Mouse (Mus musculus) c-Kit-positive CD71-positive TER-119-negative erythroid progenitor cells, embryonic 14.5 days (primary cell): ENCODE measurements at regions not wholly inside any gene's neighbourhood (a gene's known extent, or its start where the extent isn't known, plus 50 kb on each side); places are given as distances from the start of the nearest gene placed in this dataset.

Experiments
- DNase-seq: peaks from one replicate; pipeline ENCODE4 v3.0.0-alpha.2; 2013; ENCODE audit warnings: low read depth

DNA sequence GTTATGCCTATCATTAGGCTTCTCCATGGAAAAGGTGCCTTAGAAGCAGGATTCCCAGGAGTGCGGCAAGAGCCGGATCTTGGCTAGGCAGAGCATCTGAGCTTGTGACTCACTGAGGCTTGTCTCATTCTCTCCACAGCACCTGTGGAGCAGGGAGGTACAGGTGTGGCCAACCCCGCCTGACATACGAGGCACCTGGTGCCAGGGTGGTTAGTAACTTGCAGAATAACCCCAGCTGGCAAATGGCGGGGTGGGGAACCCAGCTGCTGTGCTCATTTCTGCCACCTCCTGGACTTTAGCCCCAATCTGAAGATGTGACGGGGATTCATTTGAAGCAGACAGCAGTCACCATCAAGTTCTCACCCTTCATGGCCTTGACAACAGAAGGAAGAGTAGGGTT, 96.2 kb downstream of the Pdgfra start:
- no peak for DNase-seq

DNA sequence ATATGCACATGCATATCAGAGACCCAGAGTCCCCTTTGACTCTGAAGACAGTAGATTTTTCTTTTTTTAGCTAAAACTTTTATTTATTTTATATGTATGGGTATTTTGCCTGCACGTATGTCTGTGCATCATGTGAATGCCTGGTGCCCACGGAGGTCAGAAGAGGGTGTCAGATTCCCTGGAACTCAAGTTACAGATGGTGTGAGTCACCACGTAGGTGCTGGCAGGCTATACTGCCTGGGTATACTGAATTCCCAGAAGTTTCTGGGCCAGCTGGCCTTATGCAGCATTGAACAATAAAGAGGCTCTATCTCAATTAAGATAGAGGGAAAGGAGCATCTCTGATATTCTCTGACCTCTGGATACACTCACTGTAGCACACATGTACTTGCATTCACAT, 97.6 kb downstream of the Pdgfra start:
- no peak for DNase-seq

DNA sequence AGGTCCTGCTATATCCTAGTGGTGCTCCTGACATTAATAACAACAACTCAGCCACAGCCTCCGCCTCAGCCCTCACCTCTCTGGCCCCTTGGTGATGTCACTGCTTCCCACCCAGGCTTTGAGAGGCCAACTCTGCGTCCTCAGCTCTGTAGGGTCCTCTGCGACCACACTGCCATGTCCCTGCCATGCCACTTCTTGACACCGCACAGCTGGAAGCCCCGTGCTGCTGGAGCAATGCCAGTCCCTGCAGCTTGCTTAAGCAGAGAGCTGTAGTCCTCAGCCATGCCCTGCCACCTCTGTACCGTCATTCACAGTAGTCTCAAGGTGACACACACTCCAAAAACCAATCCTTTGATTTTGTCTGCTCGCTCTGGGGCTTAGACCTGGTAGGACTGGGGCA, 101.3 kb downstream of the Pdgfra start:
- no peak for DNase-seq

DNA sequence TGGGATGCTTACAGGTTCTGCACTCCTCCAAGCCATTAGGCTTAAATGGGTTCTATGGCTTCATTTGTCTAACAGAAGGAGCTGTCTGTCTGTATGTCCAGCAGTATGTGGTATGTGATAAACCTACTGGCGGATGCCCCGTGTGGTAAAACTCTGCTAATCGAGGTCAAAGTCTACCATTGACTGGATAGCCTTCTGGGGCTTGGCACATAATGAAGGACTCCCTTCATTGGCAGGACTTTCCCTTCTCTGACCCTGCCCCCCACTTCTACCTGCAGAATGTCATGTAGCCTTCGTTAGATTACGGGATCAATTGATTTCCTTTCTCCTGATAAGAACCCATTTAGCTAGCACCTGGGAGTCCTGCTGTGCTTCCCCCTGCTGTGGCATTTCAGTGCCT, 101.7 kb downstream of the Pdgfra start:
- no peak for DNase-seq

DNA sequence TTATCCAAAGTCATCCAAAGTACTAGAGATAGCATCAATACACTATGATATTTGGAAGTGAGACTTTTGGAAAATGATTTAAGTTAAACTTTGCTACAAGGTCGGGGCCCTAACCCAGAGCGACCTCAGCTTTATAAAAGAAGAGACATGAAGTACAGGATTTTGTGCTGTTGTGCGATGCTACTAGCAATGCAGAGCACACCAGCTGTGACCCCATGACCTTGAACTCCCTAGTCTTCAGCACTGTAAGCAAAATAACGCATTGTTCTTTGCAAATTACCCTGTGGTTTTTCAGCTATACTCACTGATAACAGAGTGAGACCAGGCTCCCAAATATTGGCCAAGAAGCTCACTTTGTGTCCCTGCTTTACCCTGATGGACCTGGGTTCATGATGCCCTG, 104.1 kb downstream of the Pdgfra start:
- no peak for DNase-seq

DNA sequence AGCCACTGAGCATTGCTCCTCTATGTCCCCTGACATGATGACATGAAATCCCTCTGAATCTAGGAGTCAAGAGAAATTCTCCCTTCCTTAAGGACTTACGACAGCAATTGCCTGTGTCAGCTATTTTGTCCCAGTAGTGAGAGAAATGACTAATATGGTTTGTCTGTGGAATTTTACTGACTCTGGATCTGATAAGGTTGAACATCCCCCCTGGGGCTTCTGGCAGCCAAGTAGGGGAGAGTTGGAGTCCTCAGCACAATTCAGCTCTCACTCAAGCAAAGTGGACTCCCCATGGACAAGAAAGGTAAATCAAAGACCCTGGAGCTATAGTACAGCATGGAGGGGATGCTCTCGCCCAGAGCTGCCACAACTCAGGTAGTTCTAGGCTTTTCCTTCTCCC, 105.0 kb downstream of the Pdgfra start:
- no peak for DNase-seq

DNA sequence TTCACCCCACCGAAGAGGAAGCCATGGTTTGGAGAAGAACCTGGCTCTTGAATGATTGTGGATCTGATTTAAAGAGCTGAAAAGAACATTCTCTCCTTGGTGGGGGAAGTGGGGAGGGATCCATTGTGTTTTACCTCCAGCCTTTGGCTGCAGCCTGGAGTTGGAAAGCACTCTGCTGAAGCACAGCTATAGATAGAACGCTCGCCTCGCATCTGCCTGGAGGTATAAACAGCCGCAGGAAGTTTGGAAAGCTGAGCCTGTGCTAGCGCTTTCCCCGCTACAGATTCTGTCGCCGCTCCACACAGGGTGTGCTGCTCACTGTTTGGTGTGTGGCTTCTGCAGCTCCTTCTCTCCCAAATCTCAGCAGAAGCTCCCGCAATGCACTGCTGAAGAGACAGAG, 108.2 kb downstream of the Pdgfra start:
- DNase-seq, result no peak

DNA sequence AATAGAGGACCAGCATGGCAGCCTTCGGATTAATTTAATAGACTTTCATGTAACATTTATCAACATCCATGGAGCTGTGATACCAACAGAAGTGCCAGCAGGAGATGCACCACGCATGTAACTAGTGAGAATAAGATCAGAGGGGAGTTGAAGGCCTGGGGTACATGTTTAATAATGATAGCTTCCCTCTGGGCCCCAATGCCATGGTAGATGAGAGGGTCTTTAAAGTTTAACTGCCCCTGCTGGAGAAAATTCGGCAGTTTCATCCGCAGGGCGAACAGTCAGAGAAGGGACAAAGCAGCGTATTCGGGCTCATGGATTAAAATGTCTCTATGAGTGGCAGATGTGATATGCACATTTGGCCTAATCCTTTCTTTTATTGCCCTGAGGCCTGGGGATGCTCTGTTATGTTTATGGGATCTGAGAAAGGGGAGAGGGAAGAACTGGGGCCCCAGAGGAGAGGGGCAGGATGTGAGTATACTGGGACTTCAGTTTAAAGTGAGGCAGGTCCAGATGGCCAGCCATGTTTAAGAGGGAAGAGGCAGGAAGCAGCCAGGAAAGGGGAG, 114.1 kb downstream of the Pdgfra start:
- no peak for DNase-seq

DNA sequence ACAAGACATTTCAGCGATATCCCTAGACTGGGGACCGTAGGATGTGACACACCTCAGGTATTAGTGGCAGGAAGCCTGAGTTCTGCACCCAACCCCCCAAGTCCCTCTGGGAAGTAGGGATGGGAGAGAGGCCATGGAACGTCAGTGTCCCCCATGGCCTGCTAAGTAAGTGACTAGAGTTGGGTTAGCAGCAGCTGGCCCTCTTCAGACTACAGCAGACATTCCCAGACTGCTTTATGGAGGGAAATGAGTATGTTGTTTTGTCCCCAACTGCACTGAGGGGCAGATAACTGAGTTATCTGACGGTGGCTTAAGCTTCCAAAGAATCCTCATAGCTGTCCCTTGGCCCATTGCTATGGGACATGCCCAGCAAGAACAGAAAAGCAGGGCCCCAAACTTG, 114.8 kb downstream of the Pdgfra start:
- DNase-seq, result no peak

DNA sequence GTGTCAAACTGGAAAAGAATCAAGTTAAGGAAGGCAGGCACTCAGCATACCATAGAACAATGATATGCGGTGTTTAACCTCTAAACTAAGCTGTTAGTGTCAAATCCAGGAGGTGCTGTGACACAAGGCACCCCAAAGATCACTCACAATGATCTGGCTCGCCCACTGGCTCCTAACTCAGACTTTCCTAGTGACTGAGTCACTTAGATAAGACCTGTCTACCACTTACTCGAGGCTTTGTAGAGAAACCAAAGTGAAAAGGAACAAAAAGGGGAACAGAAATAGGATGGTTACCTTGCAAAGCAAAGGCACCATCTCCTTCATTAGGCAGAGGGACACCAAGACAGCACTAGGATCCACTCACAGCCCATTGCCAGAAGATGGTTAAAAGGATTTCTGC, 115.7 kb downstream of the Pdgfra start:
- DNase-seq, result no peak

DNA sequence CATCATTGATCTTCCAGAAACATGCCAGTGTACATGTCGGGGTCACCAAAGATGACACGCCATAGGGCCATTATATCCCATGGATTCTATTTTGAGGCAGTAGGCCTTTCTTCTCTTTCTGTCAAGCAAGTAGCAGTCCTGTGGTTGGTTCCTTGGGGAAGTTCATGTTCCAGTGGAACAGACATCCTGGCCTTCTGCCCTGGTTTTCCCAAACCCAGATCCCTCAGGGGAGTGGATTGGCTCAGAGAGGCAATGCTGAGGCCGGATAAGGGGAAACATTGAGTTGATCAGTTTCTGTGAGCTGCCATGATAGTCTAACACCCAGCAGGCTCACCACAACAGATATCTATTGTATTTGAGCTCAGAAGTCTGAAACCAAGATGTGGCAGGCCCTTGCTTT, 125.9 kb downstream of the Pdgfra start:
- no peak for DNase-seq

DNA sequence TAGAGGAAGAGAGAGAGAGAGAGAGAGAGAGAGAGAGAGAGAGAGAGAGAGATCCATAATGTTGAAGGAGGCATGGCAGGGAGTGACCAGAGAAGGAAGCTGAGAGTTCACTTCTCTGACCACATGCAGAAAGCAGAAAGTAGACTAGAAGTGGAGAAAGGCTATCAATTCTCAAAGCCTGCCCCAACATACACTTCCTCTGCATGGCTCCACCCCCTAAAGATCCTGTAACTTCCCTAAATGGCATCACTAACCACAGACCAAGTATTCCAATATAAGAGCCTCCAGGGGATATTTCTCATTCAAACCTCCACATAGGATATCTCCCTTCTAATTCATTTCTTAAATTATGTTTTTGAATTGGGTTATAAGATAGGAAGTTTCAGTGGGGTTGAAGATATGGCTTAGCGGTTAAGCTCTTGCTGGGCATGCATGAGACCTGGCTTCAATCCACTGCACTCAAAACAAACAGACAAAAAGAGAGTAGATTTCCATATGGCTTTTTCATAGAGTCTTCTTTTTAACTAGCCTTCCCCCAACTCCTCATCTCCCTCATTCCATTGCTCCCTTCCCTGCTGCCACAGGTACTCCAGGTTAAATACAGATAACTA, 127.6 kb downstream of the Pdgfra start:
- DNase-seq, result no peak

DNA sequence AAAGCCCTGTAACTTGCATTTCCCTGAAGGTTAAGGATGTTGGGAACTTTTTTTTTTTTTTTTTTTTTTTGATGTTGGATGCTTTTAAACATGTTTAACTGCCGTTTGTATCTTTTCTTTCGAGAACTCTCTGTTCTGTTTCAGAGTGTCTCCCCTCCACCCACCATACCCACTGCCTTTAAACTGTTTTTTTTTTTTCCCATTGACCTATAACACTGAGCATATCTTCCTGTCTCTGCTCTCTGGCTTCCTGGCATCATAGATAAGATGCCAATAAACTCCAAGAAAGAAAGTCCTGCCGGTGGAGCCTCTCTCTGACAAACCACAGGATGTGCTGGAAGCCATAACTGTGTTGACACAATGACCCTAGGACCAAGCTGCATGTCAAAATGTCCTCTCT, 128.6 kb downstream of the Pdgfra start:
- DNase-seq, result no peak

DNA sequence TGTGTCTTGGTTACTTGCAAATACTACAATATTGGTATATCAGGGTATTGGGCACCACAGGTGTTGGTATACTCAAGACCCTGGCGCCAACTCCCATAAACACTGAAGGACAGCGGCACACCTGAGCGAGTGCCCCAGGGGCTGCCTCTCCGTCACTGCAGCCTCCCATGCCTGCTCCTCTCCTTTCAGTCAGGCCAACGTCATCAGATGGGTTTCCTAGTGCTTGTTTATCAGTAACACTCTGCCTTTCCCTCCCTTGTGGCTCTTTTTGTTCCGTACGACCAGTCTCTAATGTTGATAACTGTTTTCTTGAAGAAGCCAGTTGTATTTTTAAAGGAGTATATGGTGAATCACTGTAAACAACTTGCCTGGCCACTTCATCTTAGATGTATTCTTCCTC, 129.4 kb downstream of the Pdgfra start:
- DNase-seq, result no peak

DNA sequence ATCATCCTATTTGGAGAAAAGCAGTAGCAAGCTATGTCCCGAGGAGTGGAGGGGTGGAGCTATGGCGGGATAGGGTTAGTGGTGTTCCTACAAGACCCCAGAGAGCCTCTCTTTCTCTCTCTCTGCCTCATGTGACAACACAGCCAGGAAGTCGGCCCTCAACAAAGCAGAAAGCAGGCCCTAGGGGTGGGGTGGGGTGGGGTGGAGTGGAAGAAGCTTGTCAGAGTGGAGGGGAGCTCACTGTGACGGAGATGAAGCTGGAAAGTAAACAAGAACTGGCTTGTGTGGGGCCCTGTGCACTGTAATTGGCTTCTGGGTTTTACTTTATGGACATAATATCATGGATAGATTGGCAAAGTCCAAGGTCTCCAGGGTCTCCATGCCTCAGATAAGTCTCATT, 130.5 kb downstream of the Pdgfra start:
- DNase-seq, result no peak

DNA sequence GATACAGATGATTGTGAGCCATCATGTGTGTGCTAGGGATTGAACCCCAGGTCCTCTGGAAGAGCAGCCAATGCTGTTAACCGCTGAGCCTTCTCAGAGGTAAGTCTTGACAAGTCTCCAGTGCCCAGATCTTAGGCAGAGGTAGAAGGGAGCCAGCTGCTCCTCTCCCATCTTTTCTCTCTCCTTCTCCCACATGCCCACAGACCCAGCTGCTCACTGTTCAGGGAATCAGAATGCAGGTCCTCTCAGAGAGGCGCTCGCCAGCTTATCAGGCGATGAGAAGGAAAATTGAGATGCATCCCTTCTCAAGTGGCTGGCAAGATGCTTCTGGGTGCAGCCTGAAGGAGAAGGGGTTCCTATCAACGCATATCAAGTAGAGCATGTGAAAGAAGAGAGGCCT, 131.7 kb downstream of the Pdgfra start:
- DNase-seq, result no peak

DNA sequence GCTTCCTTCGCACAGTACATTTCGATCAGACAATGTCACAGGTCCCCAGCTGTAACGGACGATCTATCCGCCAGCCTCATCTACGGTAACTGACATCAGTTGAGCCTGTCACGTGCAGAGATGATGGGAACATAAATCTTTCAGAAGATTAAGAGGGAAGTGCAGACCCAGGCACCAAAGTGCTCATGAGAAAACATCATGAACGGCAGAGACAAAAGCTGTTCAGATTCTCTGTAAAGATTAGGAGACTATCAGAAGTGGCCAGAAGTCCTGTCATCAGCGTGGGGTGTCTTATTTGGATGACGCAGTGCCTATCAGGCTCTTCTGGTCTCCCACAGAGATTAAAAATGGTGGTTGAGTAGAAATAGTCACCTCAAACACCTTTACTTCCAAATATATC, 133.9 kb downstream of the Pdgfra start:
- no peak for DNase-seq

DNA sequence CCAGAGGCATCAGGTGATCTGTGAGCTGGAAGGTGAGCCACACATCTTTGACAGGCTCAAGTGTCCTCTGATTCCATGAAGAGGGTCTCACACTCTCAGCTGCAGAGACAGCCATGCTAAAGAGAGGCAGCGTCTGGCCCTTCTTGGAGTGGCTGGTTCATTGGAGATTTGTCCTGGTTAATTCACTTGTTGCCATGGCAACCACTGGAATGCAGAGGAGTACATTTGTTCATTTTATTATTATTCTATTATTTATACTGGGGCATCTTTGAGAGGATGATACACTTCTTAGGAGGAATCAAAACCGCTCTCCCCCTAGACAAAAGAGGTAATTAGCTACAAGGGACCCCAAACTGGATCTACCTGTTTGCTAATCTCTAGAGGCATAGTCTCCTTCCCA, 143.6 kb downstream of the Pdgfra start:
- no peak for DNase-seq

DNA sequence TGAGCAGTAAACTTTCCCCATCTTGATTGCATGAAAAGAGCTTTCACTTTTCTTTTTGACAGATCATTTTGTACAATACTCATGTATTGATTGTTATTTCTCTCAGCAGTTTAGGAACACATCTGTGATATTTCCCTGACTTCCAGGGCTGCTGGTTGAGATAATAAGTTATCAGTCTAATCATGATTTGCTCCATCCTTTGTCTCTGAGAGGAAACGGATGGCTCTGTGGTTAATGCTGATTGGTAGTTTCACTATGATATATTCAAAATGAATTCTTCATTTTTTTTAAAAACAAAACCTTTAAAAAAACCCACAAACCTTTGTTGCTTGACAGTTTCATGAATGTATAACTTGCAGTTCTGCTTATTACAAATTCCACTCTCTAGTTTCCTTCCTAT, 160.8 kb downstream of the Pdgfra start:
- no peak for DNase-seq

DNA sequence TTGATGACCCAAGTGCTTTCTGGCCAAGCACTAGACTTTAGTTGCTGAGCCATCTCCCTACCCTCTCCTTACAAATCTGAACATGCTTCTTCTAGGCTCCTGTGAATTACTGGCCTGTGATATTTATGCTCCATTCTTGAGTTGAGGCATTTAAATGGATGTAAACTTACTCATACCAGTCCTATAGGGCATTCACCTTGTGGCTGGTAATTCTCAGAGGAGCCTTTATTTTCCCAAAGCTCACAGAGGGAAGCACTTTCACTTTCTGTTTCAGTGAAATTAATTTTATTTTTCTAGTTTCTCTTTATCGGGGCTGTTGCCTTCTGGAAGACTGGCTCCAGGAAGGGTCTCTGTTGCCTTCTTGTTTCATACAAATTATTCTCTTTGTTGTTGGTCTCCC, 163.9 kb downstream of the Pdgfra start:
- DNase-seq, result no peak

DNA sequence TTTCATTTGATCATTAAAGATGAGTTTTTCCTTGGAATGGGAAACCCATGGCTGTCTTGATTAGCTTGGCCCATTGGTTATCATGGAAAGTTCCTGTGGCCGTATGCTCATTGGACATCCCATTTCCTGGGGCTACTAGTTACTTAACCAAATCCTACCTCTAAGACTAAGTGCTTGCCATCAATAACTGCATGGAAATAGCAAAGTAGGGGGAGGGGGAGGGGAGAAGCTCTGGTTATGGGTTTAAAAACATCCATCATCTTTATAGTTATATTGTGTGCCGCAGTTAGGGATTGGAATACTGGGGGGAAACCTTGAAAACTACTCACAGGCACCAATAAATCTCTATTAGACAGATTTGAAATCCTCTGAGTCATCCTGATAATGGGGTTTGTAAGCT, 168.4 kb downstream of the Pdgfra start:
- no peak for DNase-seq

DNA sequence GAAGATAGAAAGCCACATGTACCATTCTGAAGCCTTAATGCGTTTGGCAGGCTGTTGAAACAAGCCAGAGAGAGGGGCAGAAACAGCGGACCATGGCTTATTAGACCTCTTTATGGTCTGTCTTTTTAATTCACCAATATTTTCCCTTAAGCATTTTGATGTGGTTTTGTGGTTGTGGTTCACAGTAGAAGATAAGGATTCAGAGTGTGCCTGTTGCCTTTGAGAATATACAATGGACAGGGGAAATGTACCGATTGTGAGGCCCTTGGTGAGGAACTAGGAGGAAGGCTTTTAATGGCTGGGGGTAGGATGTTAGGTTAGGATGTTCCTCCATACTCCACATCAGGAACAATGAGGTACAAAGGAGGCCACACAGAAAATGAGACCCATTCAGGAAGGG, 182.0 kb downstream of the Pdgfra start:
- DNase-seq, result no peak

DNA sequence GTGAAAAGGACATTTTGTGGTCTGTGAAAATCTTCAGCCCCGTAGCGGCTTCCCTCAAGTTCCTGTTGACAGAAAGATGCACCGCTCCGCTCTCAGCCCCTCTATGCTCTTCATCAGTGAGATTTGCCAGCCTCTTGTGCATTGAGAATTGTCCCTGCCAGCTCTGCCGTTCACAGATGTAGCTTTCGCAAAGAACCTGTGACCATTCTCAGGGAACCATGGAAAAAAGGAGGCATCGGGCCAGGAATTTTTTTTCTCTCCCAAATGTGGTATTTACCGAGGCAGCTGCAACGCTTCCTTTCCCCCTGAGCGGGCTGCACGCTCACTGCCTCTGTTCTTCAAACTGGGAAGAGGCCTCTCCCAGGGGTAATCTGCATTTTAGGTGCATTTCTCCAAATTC, 184.4 kb downstream of the Pdgfra start:
- DNase-seq, result no peak

DNA sequence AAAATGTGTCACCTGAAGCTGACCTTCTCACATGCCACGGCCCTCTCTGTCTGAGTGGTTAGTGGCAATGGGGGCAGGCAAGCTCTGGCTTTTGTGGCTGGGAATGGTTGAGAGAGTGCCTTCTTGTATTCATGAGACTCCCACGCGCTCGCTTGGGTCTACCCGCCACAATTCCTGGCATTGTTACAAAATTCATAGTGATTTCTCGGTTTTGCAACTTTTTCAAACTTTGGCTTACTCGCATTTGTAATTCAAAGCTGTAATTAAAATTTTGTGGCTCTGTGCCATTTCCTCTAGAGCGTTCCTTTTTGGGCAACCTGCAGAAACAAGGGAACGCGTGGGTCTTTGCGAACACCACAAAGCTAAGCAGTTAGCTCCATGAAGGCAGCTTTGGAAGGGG, 186.3 kb downstream of the Pdgfra start:
- DNase-seq, result no peak

DNA sequence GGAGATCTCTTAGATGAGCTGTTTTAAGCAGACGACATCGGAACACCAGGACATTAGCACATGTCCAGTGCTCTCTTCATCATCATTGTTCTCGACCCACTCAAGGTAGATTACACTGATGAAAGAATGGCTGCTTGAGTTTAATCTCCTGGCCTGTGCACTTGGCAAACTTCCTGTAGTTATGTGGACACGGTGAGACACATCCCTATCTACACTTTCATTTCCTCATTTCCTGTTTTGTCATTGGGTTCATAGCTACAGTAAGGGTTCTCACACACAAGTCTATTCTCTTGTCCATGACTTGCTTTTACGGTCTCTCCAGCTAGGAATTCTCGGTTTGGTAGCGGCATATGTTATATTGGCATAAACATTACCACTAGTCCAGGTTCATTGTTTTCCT, 190.5 kb downstream of the Pdgfra start:
- DNase-seq, result no peak
